Mouse (Mus musculus): ENCODE results near the gene Dleu7. TPM values are rescaled to one million over a fixed set of nuclear protein-coding genes. Genes with fewer than 3 reads are reported as not detected.

The Dleu7 gene
- under 1 TPM in 1 of 2 experiments, not detected in 1; 0.24 TPM for total RNA-seq (2021)
- polyA plus RNA-seq (2012; rRNA removed) = 0.20 TPM in 1 of 2 replicates, not detected in the other
- long read RNA-seq = 0 reads

DNA sequence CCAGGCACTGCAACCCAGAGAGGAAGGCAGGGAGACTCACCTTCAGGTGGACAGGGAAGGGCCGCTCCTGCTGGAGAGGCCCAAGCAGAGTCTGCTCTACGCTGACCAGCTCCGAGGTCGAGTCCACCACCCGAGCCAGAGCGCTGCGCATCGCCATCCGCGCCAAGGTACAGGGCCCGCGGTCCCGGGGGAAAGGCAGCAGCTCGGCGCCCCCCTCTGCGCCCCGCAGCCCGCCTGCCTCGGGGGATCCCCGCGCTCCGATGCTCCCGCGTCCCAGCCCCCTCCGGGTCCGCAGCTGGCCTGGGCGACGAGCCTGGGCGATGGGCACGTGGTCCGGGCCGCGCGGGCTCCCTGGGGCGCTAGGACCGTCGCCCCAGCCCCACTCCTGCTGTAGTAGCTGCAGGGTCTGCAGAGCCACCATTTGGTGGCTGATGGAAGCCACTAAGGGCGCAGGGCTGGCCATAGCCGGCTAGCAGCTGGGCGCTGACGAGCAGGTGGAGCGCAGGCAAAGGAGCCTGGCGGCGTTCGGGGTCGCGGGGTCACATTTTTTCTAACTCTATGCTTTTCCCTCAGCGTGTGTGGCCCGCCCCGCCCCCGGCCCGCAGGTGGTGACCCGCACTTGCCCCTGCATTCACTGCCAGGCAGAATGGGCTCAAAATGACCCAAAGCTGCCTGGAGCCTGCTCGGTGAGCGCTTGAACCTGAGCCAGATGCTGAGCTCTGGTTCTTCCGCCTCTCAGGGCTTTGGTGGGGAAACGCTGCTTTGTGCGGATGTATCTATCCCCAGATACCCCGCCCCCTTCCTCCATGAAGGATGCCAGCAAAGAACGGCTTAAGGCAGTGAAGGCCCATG lies at the start of gene Dleu7, which contains the start of gene Rnaseh2b:
Gene Dleu7 (minus strand): TSS at position 560 of the 852 bp plus-strand sequence.
Gene Rnaseh2b (plus strand): TSS at position 102 of the 852 bp plus-strand sequence.
- DNase-seq = peak; percentile 9

DNA sequence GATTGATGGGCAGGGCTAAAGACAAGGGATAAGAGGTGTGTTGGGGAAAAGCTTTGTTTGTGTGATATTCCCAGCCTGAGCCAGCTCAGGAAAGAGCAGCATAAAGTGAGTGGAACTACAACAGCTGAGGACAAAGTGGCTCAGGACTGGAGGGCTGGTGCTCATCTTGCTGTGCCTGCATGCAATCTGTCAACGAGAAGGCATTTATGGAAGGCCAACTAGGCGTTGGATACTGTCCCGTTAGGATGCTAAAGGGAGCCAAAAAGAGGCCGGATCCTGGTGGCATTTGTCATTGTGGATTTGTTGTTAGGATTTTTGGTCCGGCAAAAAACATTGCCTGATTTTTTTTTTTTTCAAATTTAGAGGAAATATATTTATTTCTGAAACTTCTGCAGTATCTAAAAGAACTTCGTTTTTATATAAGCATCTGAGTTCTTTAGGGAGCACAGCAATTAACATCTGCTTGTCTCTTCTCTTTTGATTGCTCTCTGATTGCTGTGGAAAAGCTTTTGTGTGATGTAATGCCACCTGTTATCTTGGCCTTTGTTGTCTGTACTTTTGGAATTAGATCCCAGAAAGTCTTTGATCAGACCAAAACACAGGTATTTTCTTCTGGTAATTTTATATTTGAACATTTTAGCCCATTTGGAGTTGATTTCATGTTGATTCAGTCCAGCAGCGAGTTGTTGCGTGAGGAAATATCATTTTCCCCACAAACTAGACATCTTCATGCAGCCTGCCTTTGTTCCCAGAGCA lies 49.2 kb upstream of the Dleu7 start:
- DNase-seq = no peak

DNA sequence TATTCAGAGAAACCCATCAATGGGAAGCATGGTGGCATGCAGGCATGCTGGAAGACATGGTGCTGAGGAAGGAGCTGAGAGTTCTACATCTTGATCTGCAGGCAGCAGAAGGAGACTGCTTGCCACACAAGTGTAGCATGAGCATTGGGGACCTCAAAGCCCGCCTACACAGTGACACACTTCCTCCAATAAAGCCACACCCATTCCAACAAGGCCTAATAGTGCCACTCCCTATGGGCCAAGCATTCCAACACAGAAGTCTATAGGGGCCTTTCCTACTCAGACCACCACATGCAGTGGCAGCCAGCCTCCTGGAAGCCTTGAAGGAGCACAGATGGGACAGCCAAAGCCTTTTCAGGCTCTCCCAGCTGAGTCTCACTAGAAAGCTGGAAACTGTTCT lies 46.3 kb upstream of the Dleu7 start:
- DNase-seq = no peak

DNA sequence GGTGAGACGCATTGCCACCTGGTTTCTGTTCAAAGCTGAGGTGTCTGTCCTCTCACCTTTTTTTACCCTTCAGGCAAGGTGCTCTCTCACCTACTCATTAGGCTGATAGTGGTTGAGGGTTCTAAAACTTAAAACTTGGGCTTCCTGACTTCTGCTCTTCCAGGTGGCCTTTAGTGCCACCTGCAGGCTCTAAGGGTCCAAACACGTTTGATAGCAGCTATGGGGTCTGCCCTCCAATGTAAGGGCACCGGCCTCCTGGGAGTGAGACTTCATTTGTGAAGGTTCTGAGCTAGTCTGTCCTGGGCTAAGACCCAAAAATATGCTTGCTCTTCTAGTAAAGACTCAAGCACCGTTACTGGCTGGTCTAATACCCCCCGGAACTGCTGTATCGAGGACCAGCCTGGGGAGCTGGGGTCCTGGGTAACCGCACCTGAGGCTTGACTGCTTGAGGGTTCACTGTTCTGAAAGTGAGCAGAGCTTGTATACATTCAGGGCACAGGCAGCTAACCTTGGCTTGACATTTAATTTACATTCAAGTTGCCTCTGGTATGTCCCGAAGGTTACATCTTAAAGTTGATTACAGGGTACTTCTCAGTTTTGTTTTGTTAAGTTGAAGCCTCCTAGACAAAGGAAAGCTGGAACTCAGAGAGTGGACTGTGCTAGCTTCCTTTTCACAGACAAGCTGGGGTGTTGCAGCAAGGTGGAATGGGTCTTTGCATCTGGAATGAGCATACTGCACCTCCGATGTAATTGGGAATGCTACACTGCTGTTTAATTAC lies 41.3 kb upstream of the Dleu7 start:
- DNase-seq = no peak

DNA sequence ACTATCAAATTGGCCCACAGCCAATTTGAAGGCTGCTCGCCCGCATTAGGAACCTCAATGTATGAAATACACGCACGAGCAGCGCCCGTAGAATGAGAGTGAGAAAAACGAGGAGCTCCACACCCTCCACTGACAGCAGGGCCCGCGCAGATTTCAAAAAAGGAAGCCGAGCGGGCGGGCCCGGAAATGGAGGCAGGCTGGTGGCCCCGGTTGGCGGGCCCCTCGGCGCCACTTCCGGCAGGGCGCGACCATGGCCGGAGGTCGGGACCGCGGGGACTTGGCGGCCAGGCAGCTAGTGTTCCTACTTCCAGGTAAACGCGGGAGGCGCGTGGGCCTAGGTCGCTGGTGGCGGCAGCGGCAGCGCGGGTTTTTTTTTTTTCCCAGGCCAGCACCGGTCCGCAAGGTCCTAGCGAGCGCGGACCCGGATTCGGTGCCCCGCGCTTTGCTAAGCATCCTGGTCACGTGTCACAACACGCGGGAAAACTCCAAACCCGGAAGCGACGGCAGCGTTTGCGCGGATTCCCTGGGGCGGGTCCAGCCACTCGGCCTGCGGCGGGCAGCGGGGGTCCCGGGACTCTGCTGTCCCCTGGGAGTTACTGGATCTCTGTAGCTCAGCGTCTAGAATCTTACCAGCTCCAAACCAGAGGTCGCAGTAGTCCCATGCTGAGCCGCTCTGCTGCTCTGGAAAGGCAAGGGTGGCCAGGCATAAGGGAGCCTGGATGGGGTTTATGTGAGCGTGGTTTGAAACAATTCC lies 39.2 kb upstream of the Dleu7 start:
- peak; percentile 90 for DNase-seq

DNA sequence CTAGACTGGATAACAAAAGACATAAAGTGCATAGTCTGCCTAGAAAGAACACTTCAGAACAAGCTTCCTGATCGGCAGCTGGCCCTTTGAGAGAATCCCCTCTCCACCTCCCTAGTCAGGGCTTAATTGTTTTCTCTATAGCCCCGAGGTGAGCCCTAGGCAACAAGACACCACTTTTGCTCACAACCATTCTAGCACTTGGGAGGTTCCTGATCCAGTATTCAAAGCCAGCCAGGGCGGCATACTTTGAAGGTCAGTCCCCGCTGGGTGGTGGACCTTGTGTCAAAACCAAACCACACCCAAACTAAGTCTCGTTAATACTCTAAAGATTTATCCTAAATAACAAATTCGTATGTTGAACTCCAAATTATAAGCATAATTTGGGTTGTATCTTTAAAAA lies 38.6 kb upstream of the Dleu7 start:
- no peak for DNase-seq

DNA sequence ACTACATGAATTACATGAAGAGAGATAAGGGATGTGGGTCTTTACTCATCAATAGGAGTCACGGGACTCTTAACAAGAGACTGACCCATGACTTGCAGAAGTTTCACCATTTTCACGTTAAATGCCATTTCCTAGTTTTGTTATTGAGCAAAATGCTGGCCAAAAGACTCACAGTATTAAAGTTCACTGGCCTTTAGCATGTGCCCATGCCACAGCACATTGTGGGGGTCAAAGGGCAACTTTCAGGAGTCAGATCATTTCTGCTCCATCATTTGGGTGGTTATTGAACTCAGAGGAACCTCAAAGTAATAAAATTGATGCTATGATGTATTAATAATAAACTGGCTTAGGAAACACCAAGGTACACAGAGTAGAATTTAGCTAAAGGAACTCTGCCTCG lies 36.8 kb upstream of the Dleu7 start:
- DNase-seq = no peak

DNA sequence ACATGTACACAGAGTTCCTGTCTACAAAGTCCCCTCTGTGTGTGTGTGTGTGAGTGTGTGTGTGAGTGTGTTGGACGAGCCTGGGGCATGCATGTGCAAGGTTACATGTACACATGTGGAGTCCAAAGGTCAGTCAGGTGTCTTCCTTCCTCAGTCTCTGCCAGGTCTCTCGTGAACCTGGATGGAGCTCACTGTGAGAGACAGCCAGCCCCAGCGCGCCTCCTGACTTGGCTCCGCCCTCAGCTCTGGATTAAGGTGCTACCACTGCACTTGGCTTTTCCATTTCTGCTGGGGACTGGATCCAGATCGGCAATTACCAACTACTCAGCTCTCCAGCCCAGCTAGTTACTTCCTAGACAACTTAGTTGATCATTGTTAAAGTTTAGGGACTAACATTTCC lies 35.8 kb upstream of the Dleu7 start:
- no peak for DNase-seq

DNA sequence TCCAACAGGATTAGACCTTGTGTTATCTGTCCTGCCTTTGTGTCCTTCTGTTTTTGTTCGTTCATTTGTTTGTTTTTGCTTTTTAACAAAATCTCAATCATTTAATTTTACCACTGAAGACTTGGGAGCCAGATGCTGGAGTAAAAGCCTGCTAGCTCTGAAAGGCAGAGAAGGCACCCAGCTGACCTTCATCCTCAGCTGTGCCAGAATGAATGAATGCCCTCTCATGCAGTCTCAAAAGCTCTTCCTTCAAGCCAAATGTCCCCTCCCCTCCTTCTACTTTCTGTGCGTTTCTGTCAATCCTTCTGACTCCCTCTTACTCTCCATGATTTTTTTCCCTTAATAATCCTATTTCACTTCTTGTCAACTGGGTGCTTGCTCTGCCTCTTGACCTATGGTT lies 34.3 kb upstream of the Dleu7 start:
- DNase-seq = no peak

DNA sequence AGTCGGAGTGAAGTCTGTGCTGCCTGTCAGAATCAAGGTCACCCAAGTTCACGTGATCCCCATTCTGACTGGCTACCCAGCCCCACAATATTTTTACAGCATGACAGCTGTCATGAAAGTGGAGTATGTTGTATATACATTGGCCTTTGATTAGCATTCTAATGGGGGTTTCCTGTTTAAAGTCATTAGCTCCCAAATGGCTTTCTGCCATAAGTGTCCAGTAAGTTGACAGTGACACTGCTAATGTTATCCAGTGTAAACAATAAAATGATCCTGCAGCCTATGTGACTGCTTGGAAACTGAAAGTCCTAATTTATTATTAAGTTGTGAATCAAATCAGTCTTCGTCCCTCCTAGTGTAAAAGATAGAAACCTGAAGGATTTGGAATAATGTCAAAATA lies 33.2 kb upstream of the Dleu7 start:
- DNase-seq = no peak

DNA sequence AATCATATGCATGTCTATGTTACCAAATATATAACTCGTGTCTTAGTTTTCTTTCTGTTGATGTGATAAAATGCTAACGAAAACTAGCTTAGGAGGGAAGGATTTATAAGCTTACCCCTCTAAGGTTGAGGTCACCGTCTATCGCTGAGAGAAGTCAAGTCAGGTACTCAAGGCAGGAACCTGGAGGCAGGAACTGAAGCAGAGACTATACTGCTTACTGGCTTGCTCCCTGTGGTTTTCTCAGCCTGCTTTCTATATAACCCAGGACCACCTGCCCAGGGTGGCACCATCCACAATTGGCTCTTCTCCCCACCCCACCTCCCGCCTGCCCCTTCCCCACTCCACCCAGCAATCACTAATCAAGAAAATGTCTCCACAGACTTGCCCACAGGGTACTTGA lies 32.1 kb upstream of the Dleu7 start:
- no peak for DNase-seq

DNA sequence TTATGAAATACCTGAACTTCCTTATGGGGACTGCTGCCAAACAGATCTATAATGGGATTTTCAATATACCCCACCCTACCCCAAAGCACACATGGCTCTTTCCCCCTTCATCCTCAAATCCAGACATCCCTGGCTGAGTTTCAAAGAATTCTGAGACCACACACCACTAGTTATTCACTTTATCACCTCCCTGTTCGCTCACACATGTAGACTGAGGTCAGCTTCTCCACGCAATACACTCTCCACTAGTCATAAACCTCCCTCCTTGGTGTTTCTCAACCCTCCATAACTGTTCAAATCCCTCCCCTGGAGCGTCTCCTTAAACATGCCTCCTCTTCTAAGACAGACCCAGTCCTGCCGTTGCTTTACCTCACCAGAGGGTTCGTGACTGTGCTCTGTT lies 30.6 kb upstream of the Dleu7 start:
- DNase-seq = no peak

DNA sequence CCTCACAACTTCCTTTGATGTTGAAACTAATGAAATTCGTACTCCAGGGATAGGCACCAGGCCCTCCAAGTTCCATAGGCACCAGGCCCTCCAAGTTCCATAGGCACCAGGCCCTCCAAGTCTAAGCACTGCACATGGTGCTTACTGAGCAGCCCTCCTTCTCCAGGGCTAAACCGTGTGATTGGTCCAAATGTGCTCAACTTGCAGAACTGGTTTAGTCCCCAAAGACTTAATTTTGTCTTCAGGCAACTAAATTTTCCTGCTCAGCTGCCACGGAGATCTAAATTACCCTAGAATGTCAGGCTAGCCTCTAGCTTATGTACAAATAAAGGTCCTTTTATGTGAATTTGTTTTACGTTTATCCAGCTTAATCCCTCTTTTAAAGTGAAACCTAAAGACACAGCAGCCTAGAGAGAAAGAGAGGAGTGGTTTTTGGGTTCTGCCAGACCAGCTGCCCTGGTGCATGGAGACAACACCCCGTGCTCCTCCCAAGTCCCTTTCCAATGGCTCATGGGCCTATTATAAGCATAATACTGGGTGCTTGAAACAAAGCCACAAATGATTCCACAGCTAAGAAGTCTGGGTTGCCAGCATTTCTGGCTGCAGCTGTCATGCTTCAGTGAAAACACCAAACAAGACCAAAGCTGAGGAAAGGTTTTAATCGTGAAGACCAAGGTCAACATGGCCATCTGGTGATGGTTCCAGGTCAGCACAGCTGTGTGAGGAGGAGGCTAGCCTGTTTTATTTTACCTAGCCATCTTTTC lies 29.9 kb upstream of the Dleu7 start:
- no peak for DNase-seq

DNA sequence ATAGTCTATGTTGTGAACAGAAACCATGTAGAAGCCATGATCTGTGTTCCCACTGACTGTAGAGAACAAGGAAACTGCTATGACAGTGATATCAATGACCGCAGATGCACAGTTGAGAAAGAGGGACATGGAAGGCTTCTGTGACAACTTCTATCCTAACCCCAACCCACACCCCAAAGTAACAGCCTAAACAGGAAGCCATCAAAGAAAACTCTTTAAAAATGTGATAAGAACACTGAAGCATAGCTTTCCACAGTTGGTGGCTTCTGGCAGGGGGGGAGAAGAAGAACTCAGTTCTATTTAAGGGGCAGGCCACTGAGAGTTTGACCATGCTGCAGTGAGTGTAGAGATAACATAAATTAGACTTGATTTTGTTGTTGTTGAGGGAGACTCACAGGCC lies 18.8 kb upstream of the Dleu7 start:
- no peak for DNase-seq

DNA sequence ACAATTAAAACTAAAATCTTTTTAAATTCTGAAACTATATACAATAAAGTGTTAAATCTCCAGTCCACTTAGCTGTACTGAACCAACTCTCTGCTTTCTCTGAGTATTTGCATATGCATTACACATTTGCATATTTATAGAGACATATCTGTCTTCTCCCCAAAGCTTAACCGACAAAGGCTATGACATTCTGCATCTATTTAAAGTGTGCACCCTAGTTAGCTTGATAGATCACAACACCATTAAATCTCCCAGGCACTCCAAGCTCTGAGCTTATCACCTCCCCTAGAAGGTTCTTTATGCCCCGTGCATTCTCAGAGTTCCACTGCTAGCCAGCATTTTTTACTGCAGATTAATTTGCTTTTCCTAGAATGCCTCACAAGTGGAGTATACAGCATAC lies 16.2 kb upstream of the Dleu7 start:
- DNase-seq = no peak

DNA sequence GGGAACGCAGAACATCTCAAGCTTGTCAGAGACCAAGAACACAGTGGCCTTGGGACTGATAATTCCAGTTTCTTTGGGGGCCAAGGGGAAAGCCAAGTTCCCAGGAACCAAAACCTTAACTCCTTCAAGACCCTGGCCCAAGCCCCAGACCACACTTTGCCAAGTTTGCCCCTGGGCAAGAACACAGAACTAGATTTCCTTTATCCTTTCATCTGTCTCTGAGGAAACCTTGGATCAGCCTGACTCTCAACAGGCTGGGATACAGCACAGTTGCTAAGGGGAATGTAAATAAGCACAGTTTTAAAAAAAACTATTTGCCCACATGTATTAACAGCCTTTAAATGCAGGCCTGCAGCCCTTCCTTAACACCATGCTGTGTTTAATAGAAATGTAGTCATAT lies 14.7 kb upstream of the Dleu7 start:
- DNase-seq = no peak

DNA sequence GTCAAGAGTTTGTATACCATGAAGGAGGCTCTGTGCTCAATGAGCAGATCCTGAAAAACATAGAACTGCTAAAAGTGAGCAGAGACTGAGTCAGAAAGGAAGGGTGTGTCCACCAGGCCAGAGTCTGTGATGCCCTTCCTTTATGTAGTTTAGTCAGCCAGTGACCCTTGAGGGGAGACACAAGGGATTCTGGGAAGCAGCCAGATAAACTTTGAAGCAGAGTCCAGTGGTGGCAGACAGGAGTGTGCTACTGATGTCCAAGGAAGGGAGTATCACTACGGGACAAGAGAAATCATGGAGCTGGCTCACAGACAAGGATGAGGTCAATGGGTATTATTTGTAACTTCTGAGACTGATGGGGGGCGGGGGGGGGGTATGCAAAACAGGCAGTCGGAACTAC lies 7.2 kb upstream of the Dleu7 start:
- no peak for DNase-seq

DNA sequence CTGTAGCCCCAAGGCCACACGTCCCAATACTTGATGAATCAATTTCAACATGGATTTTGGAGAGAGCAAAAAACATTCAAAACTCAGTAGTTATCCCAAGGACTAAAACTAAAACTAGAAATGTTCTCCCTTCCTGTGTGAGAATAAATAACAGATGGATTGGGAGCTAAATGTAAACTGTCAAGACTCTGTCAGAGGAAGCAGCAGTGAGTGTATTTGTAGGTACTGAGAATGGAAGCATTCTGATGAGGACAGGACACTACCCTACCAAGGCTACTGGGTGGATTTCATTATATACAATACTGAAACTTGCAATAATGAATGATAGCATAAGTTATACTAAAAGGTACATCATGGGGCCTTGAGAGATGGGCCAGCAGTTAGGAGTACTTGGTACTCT lies 6.0 kb upstream of the Dleu7 start:
- peak; percentile 44 for DNase-seq

DNA sequence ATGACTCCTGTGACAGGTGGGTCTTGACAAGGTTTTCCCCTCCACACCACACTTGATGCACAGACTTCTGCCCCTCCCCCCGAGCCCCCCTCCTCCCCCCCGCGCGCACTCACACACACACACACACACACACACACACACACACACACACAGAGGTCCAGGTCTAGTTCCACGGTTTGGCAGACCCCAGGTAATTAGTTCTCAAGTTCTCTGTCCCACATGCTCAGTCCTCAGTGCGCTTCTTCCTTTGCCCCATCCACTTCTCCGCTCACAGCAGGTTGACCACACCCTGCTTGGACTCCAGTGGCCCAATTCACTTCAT lies 720 bp downstream of the Dleu7 start:
- no peak for DNase-seq

DNA sequence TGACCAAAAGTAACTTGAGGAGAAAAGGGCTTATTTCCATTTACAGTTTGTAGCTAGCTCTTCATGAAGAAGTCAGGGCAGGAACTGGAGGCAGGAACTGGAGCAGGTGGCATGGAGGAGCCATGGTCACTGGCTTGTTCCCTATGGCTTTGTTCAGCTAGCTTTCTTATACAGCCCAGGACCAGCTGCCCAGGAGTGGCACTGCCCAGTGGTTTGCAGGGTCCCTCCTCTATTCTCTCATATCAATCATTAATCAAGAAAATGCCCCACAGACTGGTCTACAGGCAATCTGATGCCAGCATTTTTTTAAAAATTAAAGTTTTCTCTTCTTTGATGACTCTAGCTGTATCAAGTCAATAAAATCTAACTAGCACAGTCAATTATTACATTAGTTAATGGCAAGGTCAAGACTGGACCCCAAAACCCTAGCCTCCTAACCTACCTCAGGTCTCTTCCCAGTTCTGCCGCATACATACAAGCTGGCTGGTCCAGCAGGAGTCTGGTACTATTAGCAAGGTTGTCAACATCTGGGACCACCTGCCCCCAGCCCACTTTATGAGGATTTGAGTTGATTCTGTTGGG lies 1.4 kb downstream of the Dleu7 start:
- DNase-seq = no peak

DNA sequence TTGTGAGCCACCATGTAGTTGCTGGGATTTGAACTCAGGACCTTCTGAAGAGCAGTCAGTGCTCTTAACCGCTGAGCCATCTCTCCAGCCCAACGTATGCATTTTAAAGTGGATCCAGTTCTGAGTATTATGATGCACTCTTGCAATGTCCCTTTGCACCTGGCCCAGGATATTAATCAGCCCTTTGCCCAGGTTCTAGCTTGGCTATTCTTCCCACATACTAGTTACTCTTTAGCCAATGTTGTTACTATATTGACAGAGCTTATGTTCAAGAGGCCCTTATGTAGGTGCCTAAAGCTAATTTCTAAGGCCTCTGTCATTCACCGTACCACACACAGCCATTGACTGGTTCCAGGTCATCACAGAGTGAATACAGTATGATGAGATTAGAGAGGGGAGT lies 4.1 kb downstream of the Dleu7 start:
- no peak for DNase-seq
